Mouse (Mus musculus): Measurements from ENCODE around the gene Foxp1. TPM values are rescaled to one million over a fixed set of nuclear protein-coding genes. Genes with fewer than 3 reads are reported as not detected.

Foxp1 gene
- polyA plus RNA-seq, 1 experiment from 2014 or later: 36.4 TPM

GRCm38 (mm10) chr6:98994104-98994787 is 528.3 kb downstream of the Foxp1 start:
- Histone ChIP-seq H3K4me1 (ENCODE audit: insufficient read depth, low read length) (peaks cover 10% of the 10 kb centered on the region), H3K27me3 (ENCODE audit: insufficient read depth, low read length) (no peaks in the 10 kb centered on the region), H3K4me2 (replicated peaks; ENCODE audit: low read depth, low read length) (no peak overlapping the region), H3K4me3 (ENCODE audit: low read length) (no peak overlapping the region), H3K36me3 (ENCODE audit: insufficient read depth, low read length) (no peaks in the 10 kb centered on the region), H3K27ac (ENCODE audit: low read length) (no peak overlapping the region), H3K9ac (replicated peaks; ENCODE audit: low read length) (no peak overlapping the region), H3K9me3 (ENCODE audit: low read length) (no peaks in the 10 kb centered on the region)
- 70% methylated on average over 21 of the region's 21 CpGs for WGBS
- ATAC-seq (ENCODE audit: low FRiP score, low TSS enrichment): no peak

GRCm38 (mm10) chr6:98993231-98993630 is 529.3 kb downstream of the Foxp1 start:
- 59% methylated on average over 3 of the region's 3 CpGs for WGBS
- Histone ChIP-seq H3K9ac (replicated peaks; ENCODE audit: low read length) (no peak overlapping the region), H3K4me1 (ENCODE audit: insufficient read depth, low read length) (peaks cover 10% of the 10 kb centered on the region), H3K36me3 (ENCODE audit: insufficient read depth, low read length) (no peaks in the 10 kb centered on the region), H3K4me3 (ENCODE audit: low read length) (no peak overlapping the region), H3K4me2 (replicated peaks; ENCODE audit: low read depth, low read length) (no peak overlapping the region), H3K27me3 (ENCODE audit: insufficient read depth, low read length) (no peaks in the 10 kb centered on the region), H3K9me3 (ENCODE audit: low read length) (no peaks in the 10 kb centered on the region), H3K27ac (ENCODE audit: low read length) (no peak overlapping the region)
- ATAC-seq (ENCODE audit: low FRiP score, low TSS enrichment): no peak

GRCm38 (mm10) chr6:98992772-98993147 is 529.8 kb downstream of the Foxp1 start:
- no peaks in the 10 kb centered on the region for H3K36me3 ChIP-seq (ENCODE audit: insufficient read depth, low read length)
- WGBS: 43% methylated on average over 7 of the region's 7 CpGs
- H3K4me2 ChIP-seq (replicated peaks; ENCODE audit: low read depth, low read length): no peak overlapping the region
- no peak overlapping the region for H3K4me3 ChIP-seq (ENCODE audit: low read length)
- H3K27ac ChIP-seq (ENCODE audit: low read length): no peak overlapping the region
- ATAC-seq (ENCODE audit: low FRiP score, low TSS enrichment): no peak
- H3K9me3 ChIP-seq (ENCODE audit: low read length): no peaks in the 10 kb centered on the region
- no peaks in the 10 kb centered on the region for H3K27me3 ChIP-seq (ENCODE audit: insufficient read depth, low read length)
- peaks cover 10% of the 10 kb centered on the region for H3K4me1 ChIP-seq (ENCODE audit: insufficient read depth, low read length)
- H3K9ac ChIP-seq (replicated peaks; ENCODE audit: low read length): no peak overlapping the region

- H3K4me1 ChIP-seq (ENCODE audit: insufficient read depth, low read length): peaks cover 10% of the 10 kb centered on the region
- H3K27me3 ChIP-seq (ENCODE audit: insufficient read depth, low read length): no peaks in the 10 kb centered on the region
- ATAC-seq (ENCODE audit: low FRiP score, low TSS enrichment): no peak
- WGBS: 71% methylated on average over 5 of the region's 5 CpGs
- H3K4me2 ChIP-seq (replicated peaks; ENCODE audit: low read depth, low read length): no peak overlapping the region
- no peaks in the 10 kb centered on the region for H3K9me3 ChIP-seq (ENCODE audit: low read length)
- H3K27ac ChIP-seq (ENCODE audit: low read length): no peak overlapping the region
- no peaks in the 10 kb centered on the region for H3K36me3 ChIP-seq (ENCODE audit: insufficient read depth, low read length)
- H3K9ac ChIP-seq (replicated peaks; ENCODE audit: low read length): no peak overlapping the region
- no peak overlapping the region for H3K4me3 ChIP-seq (ENCODE audit: low read length)
Measured at GRCm38 (mm10) chr6:98991900-98992771, 530.4 kb downstream of the Foxp1 start.

- no peaks in the 10 kb centered on the region for H3K9me3 ChIP-seq (ENCODE audit: low read length)
- H3K27ac ChIP-seq (ENCODE audit: low read length): no peak overlapping the region
- no peak for ATAC-seq (ENCODE audit: low FRiP score, low TSS enrichment)
- no peak overlapping the region for H3K4me2 ChIP-seq (replicated peaks; ENCODE audit: low read depth, low read length)
- H3K9ac ChIP-seq (replicated peaks; ENCODE audit: low read length): no peak overlapping the region
- no peaks in the 10 kb centered on the region for H3K36me3 ChIP-seq (ENCODE audit: insufficient read depth, low read length)
- H3K4me1 ChIP-seq (ENCODE audit: insufficient read depth, low read length): peaks cover 7% of the 10 kb centered on the region
- no peak overlapping the region for H3K4me3 ChIP-seq (ENCODE audit: low read length)
- no peaks in the 10 kb centered on the region for H3K27me3 ChIP-seq (ENCODE audit: insufficient read depth, low read length)
- WGBS: 83% methylated on average over 6 of the region's 6 CpGs
Measured at GRCm38 (mm10) chr6:98987533-98988169, 534.9 kb downstream of the Foxp1 start.

GRCm38 (mm10) chr6:98985452-98985851 is 537.1 kb downstream of the Foxp1 start:
- H3K36me3 ChIP-seq (ENCODE audit: insufficient read depth, low read length): no peaks in the 10 kb centered on the region
- H3K27me3 ChIP-seq (ENCODE audit: insufficient read depth, low read length): no peaks in the 10 kb centered on the region
- WGBS: 92% methylated on average over 2 of the region's 2 CpGs
- no peaks in the 10 kb centered on the region for H3K4me1 ChIP-seq (ENCODE audit: insufficient read depth, low read length)
- ATAC-seq (ENCODE audit: low FRiP score, low TSS enrichment): no peak
- H3K4me3 ChIP-seq (ENCODE audit: low read length): no peak overlapping the region
- H3K9ac ChIP-seq (replicated peaks; ENCODE audit: low read length): no peak overlapping the region
- H3K27ac ChIP-seq (ENCODE audit: low read length): no peak overlapping the region
- no peaks in the 10 kb centered on the region for H3K9me3 ChIP-seq (ENCODE audit: low read length)
- no peak overlapping the region for H3K4me2 ChIP-seq (replicated peaks; ENCODE audit: low read depth, low read length)

- ATAC-seq (ENCODE audit: low FRiP score, low TSS enrichment): no peak
- WGBS: 73% methylated on average over 6 of the region's 6 CpGs
- no peaks in the 10 kb centered on the region for H3K36me3 ChIP-seq (ENCODE audit: insufficient read depth, low read length)
Measured at GRCm38 (mm10) chr6:98984626-98985025, 537.9 kb downstream of the Foxp1 start.

GRCm38 (mm10) chr6:98984026-98984425 is 538.5 kb downstream of the Foxp1 start:
- H3K27ac ChIP-seq (ENCODE audit: low read length): no peak overlapping the region
- no peaks in the 10 kb centered on the region for H3K27me3 ChIP-seq (ENCODE audit: insufficient read depth, low read length)
- no peaks in the 10 kb centered on the region for H3K4me1 ChIP-seq (ENCODE audit: insufficient read depth, low read length)
- H3K9me3 ChIP-seq (ENCODE audit: low read length): no peaks in the 10 kb centered on the region
- H3K4me2 ChIP-seq (replicated peaks; ENCODE audit: low read depth, low read length): no peak overlapping the region
- no peaks in the 10 kb centered on the region for H3K36me3 ChIP-seq (ENCODE audit: insufficient read depth, low read length)
- H3K9ac ChIP-seq (replicated peaks; ENCODE audit: low read length): no peak overlapping the region
- no peak for ATAC-seq (ENCODE audit: low FRiP score, low TSS enrichment)
- H3K4me3 ChIP-seq (ENCODE audit: low read length): no peak overlapping the region
- 78% methylated on average over 2 of the region's 2 CpGs for WGBS

More at GRCm38 (mm10) chr6:98984626-98985025, 537.9 kb downstream of the Foxp1 start:
- Histone ChIP-seq H3K4me1 (ENCODE audit: insufficient read depth, low read length) (no peaks in the 10 kb centered on the region), H3K4me3 (ENCODE audit: low read length) (no peak overlapping the region), H3K4me2 (replicated peaks; ENCODE audit: low read depth, low read length) (no peak overlapping the region), H3K9me3 (ENCODE audit: low read length) (no peaks in the 10 kb centered on the region), H3K27ac (ENCODE audit: low read length) (no peak overlapping the region), H3K27me3 (ENCODE audit: insufficient read depth, low read length) (no peaks in the 10 kb centered on the region), H3K9ac (replicated peaks; ENCODE audit: low read length) (no peak overlapping the region)

GRCm38 (mm10) chr6:98983311-98983838 is 539.1 kb downstream of the Foxp1 start:
- Histone ChIP-seq H3K36me3 (ENCODE audit: insufficient read depth, low read length) (no peaks in the 10 kb centered on the region), H3K4me2 (replicated peaks; ENCODE audit: low read depth, low read length) (no peak overlapping the region), H3K9me3 (ENCODE audit: low read length) (no peaks in the 10 kb centered on the region), H3K9ac (replicated peaks; ENCODE audit: low read length) (no peak overlapping the region), H3K27ac (ENCODE audit: low read length) (no peak overlapping the region), H3K27me3 (ENCODE audit: insufficient read depth, low read length) (no peaks in the 10 kb centered on the region), H3K4me1 (ENCODE audit: insufficient read depth, low read length) (no peaks in the 10 kb centered on the region), H3K4me3 (ENCODE audit: low read length) (no peak overlapping the region)
- 95% methylated on average over 3 of the region's 3 CpGs for WGBS
- no peak for ATAC-seq (ENCODE audit: low FRiP score, low TSS enrichment)

Data from kidney, embryonic 16.5 days (tissue).